Mouse (Mus musculus): Measurements from ENCODE around the gene Zfp784. TPM values are rescaled to one million over a fixed set of nuclear protein-coding genes. Genes with fewer than 3 reads are reported as not detected.

Gene Zfp784
- total and polyA plus RNA-seq, 3 experiments, result 1.3 to 2.7 (median 2.5) TPM

DNA sequence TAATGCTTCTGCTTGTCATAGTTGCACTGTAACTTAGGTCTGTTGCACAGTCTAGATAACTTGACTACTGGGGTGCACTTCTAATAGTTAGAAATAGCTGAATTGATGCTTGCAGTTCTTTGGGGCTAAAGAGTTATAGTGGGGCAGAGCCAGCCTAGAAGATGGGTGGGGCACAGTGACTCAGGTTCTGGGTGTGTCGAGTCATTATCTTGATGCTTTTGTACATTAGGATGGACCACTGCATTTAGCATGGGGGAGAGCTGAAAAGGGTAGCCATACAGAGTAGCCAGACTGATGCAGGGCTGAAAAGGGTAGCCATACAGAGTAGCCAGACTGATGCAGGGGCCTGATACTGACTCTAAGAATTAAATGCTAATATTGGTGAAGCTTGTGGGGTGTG lies 35.3 kb upstream of the Zfp784 start:
- ATAC-seq (ENCODE audit: extremely low read depth, insufficient number of reproducible peaks, low FRiP score, poor library complexity, severe bottlenecking), result no peak

DNA sequence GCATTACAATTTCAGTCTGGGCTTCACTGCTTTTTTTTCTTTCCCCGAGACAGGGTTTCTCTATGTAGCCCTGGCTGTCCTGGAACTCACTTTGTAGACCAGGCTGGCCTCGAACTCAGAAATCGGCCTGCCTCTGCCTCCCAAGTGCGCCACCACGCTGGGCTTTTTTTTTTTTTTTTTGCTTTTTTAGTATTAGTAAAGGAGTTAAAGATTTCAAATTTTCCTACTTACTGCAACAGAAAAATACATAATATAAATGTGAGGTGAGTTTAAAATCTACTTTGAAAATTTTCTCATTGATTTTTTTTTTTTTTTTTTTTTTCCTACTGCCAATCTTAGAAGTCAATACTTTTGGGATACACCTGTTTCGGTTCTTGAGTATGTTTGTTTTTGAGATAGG lies 26.6 kb upstream of the Zfp784 start:
- TF ChIP-seq POLR2AphosphoS5 (IDR thresholded peaks at IDR 0.05; ENCODE audit: insufficient replicate concordance, low read depth, low read length) (no peak), TAL1 (conservative IDR thresholded peaks at IDR 0.05; ENCODE audit: low read depth, low read length) (no peak), GATA1 (IDR thresholded peaks at IDR 0.05; ENCODE audit: borderline replicate concordance, low read length) (no peak), GATA2 (IDR thresholded peaks at IDR 0.05; ENCODE audit: borderline replicate concordance, low read depth, low read length) (no peak), CTCF (IDR thresholded peaks at IDR 0.05; ENCODE audit: low read depth, low read length) (no peak)
- ATAC-seq (ENCODE audit: extremely low read depth, insufficient number of reproducible peaks, low FRiP score, poor library complexity, severe bottlenecking) (no peak), DNase-seq (ENCODE audit: low spot score) (no peak)
- Histone ChIP-seq H3K36me3 (replicated peaks) (peaks cover 55% of the 10 kb centered on the region), H3K27me3 (ENCODE audit: insufficient read depth, low read length) (no peaks in the 10 kb centered on the region), H3K9me3 (replicated peaks) (no peaks in the 10 kb centered on the region), H3K4me1 (ENCODE audit: insufficient read depth, low read depth, low read length) (peaks cover 67% of the 10 kb centered on the region), H3K4me3 (ENCODE audit: low read depth, low read length) (peak overlapping the region; percentile 65; the same call in 1 of the 2 replicates)

More for the DNA sequence above, 35.3 kb upstream of the Zfp784 start:
- H3K27me3 ChIP-seq (ENCODE audit: insufficient read depth, low read length), result no peaks in the 10 kb centered on the region
- H3K9me3 ChIP-seq (replicated peaks), result no peaks in the 10 kb centered on the region
- no peak for DNase-seq (ENCODE audit: low spot score)
- H3K4me3 ChIP-seq (ENCODE audit: low read depth, low read length), result no peak overlapping the region
- H3K36me3 ChIP-seq (replicated peaks), result peaks cover 98% of the 10 kb centered on the region
- TF ChIP-seq POLR2AphosphoS5 (IDR thresholded peaks at IDR 0.05; ENCODE audit: insufficient replicate concordance, low read depth, low read length) (no peak), CTCF (IDR thresholded peaks at IDR 0.05; ENCODE audit: low read depth, low read length) (no peak)
- H3K4me1 ChIP-seq (ENCODE audit: insufficient read depth, low read depth, low read length), result peaks cover 94% of the 10 kb centered on the region

DNA sequence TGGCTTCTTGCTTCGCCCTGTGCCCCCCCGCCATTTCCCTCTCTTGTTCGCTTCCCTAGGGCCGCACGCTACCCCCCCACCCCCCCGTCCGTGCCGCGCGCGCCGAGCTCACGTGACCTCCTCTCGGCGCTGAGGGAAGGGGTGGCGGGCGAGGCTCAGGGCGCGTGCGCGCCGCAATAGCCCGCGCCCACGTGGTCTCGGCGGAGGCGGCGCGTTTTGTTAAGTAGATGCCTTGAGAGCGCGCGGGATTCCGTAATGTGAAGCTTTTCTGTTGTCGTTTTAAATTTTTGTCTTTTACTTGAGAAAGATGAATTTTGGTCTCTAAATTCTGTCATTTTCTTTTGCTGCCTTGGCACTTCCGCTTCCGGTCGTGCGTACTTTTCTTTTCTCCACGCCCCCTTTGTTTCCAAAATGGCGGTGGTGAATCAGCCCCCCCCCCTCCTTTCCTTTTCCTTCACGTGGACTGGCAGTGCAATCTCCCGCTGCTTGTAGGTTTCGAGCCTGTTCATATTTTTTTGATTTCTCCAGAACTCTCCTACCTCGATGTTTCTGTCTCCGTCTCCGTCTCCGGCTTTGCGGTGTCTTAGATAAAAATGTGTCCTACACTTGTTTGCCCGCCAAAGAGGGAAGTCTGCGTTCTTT lies 24.2 kb upstream of the Zfp784 start:
- Histone ChIP-seq H3K27me3 (ENCODE audit: insufficient read depth, low read length) (peaks cover 5% of the 10 kb centered on the region), H3K4me1 (ENCODE audit: insufficient read depth, low read depth, low read length) (peaks cover 49% of the 10 kb centered on the region), H3K4me3 (ENCODE audit: low read depth, low read length) (peak overlapping the region; percentile 74), H3K36me3 (replicated peaks) (peaks cover 36% of the 10 kb centered on the region), H3K9me3 (replicated peaks) (no peaks in the 10 kb centered on the region)
- ATAC-seq (ENCODE audit: extremely low read depth, insufficient number of reproducible peaks, low FRiP score, poor library complexity, severe bottlenecking), result no peak
- no peak for TF ChIP-seq GATA1 (IDR thresholded peaks at IDR 0.05; ENCODE audit: borderline replicate concordance, low read length)
- no peak for TF ChIP-seq GATA2 (IDR thresholded peaks at IDR 0.05; ENCODE audit: borderline replicate concordance, low read depth, low read length)
- TF ChIP-seq TAL1 (conservative IDR thresholded peaks at IDR 0.05; ENCODE audit: low read depth, low read length), result no peak
- TF ChIP-seq POLR2AphosphoS5 (IDR thresholded peaks at IDR 0.05; ENCODE audit: insufficient replicate concordance, low read depth, low read length), result no peak
- TF ChIP-seq CTCF (IDR thresholded peaks at IDR 0.05; ENCODE audit: low read depth, low read length), result no peak
- DNase-seq (ENCODE audit: low spot score), result peak; percentile 70

DNA sequence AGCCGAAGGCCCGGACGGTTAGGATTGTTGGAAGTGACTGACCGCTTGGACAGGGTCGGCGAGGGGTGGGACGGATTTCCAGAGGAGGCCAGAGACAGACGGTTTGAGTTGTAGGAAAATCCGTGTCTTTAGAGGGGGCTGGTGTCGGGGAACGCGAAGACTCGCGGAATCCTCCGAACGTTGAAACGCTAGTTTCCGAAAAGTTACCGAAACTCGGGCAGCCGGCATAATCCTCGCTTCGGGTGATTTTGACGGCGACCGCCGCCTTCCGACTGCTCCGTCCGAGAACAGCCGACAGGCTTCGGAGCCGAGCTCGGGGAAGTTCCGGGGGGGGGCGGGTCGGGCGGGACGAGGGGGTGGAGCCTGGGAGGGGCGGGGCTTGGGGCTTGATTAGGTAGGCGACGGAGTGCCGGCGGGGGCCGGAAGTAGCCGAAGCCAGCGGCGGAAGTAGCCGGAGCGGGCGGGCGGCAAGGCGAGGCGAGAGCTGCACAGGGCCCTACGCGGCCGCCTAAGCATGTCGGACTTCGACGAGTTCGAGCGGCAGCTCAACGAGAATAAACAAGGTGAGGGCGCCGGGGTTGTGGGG lies 23.6 kb upstream of the Zfp784 start, which contains the start of gene U2af2:
U2af2 (plus strand) TSS at position 370 of the 586 bp plus-strand sequence.
- peaks cover 44% of the 10 kb centered on the region for H3K4me1 ChIP-seq (ENCODE audit: insufficient read depth, low read depth, low read length)
- TF ChIP-seq TAL1 (conservative IDR thresholded peaks at IDR 0.05; ENCODE audit: low read depth, low read length) (no peak), CTCF (IDR thresholded peaks at IDR 0.05; ENCODE audit: low read depth, low read length) (no peak), GATA1 (IDR thresholded peaks at IDR 0.05; ENCODE audit: borderline replicate concordance, low read length) (no peak)

DNA sequence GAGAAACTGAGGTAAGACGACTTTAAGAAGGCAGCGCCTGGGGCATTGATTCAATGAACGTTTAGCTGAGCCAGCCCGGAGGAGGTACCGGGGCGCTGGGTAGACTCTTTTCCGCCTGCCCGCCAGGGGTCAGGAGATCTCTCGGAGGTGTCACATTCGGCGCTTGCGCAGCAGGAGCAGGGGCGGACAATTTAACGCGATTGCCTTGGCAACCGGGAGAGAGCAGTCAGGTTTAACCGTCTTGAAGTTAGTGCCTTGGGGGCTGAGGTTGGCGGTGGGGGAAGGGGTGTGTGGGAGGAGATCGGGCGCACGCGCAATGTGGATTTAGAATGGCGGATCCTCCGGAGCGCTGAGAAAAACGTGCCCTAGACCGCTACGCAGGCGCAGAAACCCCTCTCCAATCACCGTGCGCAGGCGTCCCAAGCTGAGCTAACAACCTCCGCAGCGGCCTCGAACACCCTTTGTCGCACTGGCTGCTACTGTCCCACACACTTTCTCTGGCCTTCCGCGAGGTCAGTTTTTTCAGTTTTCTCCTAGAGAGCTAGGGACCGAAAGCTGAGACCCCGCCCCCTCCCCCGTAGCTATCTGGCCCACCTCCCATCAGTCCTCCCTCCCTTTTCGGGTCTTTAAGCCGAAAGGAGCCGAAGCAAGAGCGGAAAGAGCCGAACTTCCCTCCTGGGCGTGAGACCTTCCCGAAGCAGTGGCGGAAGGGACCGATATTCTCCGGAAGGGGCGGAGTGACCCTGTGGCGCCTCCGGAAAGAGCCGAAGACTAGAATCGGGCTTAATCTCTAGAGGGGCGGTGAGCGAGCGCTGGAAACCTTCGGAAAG lies 22.9 kb upstream of the Zfp784 start:
- ATAC-seq (ENCODE audit: extremely low read depth, insufficient number of reproducible peaks, low FRiP score, poor library complexity, severe bottlenecking) (peak; percentile 70), DNase-seq (ENCODE audit: low spot score) (peak; percentile 93)
- no peak for TF ChIP-seq GATA1 (IDR thresholded peaks at IDR 0.05; ENCODE audit: borderline replicate concordance, low read length)
- TF ChIP-seq POLR2AphosphoS5 (IDR thresholded peaks at IDR 0.05; ENCODE audit: insufficient replicate concordance, low read depth, low read length), result no peak
- TF ChIP-seq GATA2 (IDR thresholded peaks at IDR 0.05; ENCODE audit: borderline replicate concordance, low read depth, low read length), result no peak
- TF ChIP-seq CTCF (IDR thresholded peaks at IDR 0.05; ENCODE audit: low read depth, low read length), result no peak
- TF ChIP-seq TAL1 (conservative IDR thresholded peaks at IDR 0.05; ENCODE audit: low read depth, low read length), result no peak
- H3K36me3 ChIP-seq (replicated peaks), result peaks cover 22% of the 10 kb centered on the region
- H3K9me3 ChIP-seq (replicated peaks), result no peaks in the 10 kb centered on the region
- peaks cover 40% of the 10 kb centered on the region for H3K4me1 ChIP-seq (ENCODE audit: insufficient read depth, low read depth, low read length)
- H3K4me3 ChIP-seq (ENCODE audit: low read depth, low read length), result peak overlapping the region; percentile 74
- H3K27me3 ChIP-seq (ENCODE audit: insufficient read depth, low read length), result peaks cover 19% of the 10 kb centered on the region

More for the DNA sequence above, 23.6 kb upstream of the Zfp784 start, which contains the start of gene U2af2:
- Histone ChIP-seq H3K9me3 (replicated peaks) (no peaks in the 10 kb centered on the region), H3K27me3 (ENCODE audit: insufficient read depth, low read length) (peaks cover 12% of the 10 kb centered on the region), H3K4me3 (ENCODE audit: low read depth, low read length) (peak within 1 kb of the TSS; percentile 74), H3K36me3 (replicated peaks) (peaks cover 29% of the 10 kb centered on the region)
- ATAC-seq (ENCODE audit: extremely low read depth, insufficient number of reproducible peaks, low FRiP score, poor library complexity, severe bottlenecking) (peak; percentile 23; the same call in 1 of the 2 replicates), DNase-seq (ENCODE audit: low spot score) (peak; percentile 71)

DNA sequence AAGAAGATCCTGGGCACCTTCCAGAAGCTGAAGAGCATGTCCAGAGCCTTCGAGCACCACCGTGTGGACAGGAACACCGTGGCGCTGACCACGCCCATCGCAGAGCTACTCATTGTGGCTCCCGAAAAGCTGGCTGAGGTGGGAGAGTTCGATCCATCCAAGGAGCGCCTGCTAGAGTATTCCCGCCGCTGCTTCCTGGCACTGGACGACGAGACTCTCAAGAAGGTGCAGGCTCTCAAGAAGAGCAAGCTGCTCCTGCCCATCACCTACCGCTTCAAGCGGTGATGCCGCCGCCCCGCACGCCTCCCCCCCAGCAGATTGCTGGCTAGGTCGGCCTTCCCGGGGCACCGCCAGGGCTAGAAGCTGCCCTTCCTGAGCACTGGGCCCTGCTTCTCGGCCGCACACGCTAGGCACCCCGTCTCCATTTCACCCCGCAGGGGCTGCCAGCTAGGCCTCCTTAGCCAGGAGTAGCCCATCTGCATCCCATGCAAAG lies 22.0 kb upstream of the Zfp784 start:
- DNase-seq (ENCODE audit: low spot score) (peak; percentile 71), ATAC-seq (ENCODE audit: extremely low read depth, insufficient number of reproducible peaks, low FRiP score, poor library complexity, severe bottlenecking) (peak; percentile 23; the same call in 1 of the 2 replicates)
- peaks cover 14% of the 10 kb centered on the region for H3K36me3 ChIP-seq (replicated peaks)
- 0 out of 2 replicates have a peak, but pooled peaks have one; percentile 13 for TF ChIP-seq CTCF (IDR thresholded peaks at IDR 0.05; ENCODE audit: low read depth, low read length)
- TF ChIP-seq GATA2 (IDR thresholded peaks at IDR 0.05; ENCODE audit: borderline replicate concordance, low read depth, low read length), result no peak
- H3K9me3 ChIP-seq (replicated peaks), result no peaks in the 10 kb centered on the region
- H3K4me1 ChIP-seq (ENCODE audit: insufficient read depth, low read depth, low read length), result peaks cover 31% of the 10 kb centered on the region
- H3K4me3 ChIP-seq (ENCODE audit: low read depth, low read length), result peak overlapping the region; percentile 74
- peaks cover 26% of the 10 kb centered on the region for H3K27me3 ChIP-seq (ENCODE audit: insufficient read depth, low read length)

Data from G1E (cell line).